Comparison of ENCODE assay signal across 10 mouse cellular contexts in the genomic region with DNA sequence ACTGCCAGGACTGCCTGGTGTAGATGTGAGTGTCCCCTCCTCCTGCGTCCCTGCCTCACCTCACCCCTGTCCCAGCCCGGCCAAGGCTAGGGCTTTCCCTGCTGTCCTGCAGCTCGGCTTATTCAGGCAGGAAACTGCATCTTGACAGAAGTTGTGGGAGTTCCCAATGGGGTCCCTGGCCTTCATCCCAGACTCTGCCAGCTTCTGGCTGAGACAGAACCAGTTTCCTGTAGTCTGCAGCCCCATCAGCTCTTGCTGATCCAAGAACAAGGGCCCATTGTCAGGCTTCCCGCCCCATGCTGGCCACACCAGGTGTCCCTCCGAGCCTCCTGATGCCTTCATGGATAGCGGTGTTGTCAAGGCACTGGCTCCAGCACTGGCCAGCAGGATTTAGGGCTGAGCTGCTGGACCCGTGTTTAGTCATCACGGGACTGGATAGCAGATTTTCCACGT. TPM values are rescaled to one million over a fixed set of nuclear protein-coding genes. Genes with fewer than 3 reads are reported as not detected.
DNase-seq lines count a peak whose midpoint lies in the region; ATAC-seq and TF ChIP-seq lines count a peak whose summit lies in the region.
"Had no signal": no experiment of that assay in that cellular context is flagged by ENCODE, and none has a peak within 500 bp of the region (broad histone marks: within the 10 kb centered on the region; RNA-seq: fewer than 3 reads in every experiment).

No protein-coding gene starts in this region.

- no peak overlapping the region for H3K9ac ChIP-seq in intestine, embryonic 15.5 days
- H3K9ac ChIP-seq in intestine, postnatal 0 days (ENCODE audit: low read depth, low read length), result no peak overlapping the region

- TF ChIP-seq CTCF in intestine, postnatal 0 days (IDR thresholded peaks at IDR 0.05; ENCODE audit: low read depth), result no peak

- 24% methylated on average over 9 of the region's 9 CpGs for WGBS in intestine, embryonic 15.5 days
- WGBS in intestine, postnatal 0 days, result 20% methylated on average over 9 of the region's 9 CpGs

- peak; percentile 80 for DNase-seq in NIH3T3 (ENCODE audit: low read depth)
- peak; percentile 49 to 87 for DNase-seq in cerebellum, postnatal 4 days (ENCODE audit: low spot score in 2 of 2)
- peak; percentile 14 to 31 for DNase-seq in layer of hippocampus, postnatal 36 days
- no peak for DNase-seq in adrenal gland, adult 8-10 months
- DNase-seq in kidney, adult 11 months, result no peak
- no peak for DNase-seq in spleen, adult 18-20 months
- DNase-seq: kidney, adult 2 months had no signal

- no peaks in the 10 kb centered on the region for H3K9me3 ChIP-seq in intestine, embryonic 15.5 days
- H3K9me3 ChIP-seq in intestine, postnatal 0 days (ENCODE audit: control insufficient read depth), result no peaks in the 10 kb centered on the region
- H3K9me3 ChIP-seq: megakaryocyte, embryonic 14.5 days had no signal

- no peak overlapping the region for H3K4me2 ChIP-seq in intestine, embryonic 15.5 days (replicated peaks)
- H3K4me2 ChIP-seq in intestine, postnatal 0 days (replicated peaks; ENCODE audit: low read depth), result no peak overlapping the region

- ATAC-seq in intestine, embryonic 15.5 days, result peak; percentile 10; the same call in 1 of the 2 replicates
- ATAC-seq in intestine, postnatal 0 days, result no peak

- no peaks in the 10 kb centered on the region for H3K36me3 ChIP-seq in intestine, embryonic 15.5 days
- H3K36me3 ChIP-seq in intestine, postnatal 0 days (ENCODE audit: control insufficient read depth, insufficient read depth), result peaks cover 2% of the 10 kb centered on the region; the same call in 1 of the 2 replicates

- no peak overlapping the region for H3K4me3 ChIP-seq in intestine, embryonic 15.5 days (replicated peaks)
- no peak overlapping the region for H3K4me3 ChIP-seq in intestine, postnatal 0 days (ENCODE audit: low read depth, low read length)
- H3K4me3 ChIP-seq: megakaryocyte, embryonic 14.5 days had no signal

- H3K27me3 ChIP-seq in intestine, embryonic 15.5 days (replicated peaks), result peaks cover 29% of the 10 kb centered on the region
- peaks cover 19% of the 10 kb centered on the region for H3K27me3 ChIP-seq in intestine, postnatal 0 days (replicated peaks; ENCODE audit: control insufficient read depth, insufficient read depth, low read length)

- H3K27ac ChIP-seq in intestine, embryonic 15.5 days, result no peak overlapping the region
- no peak overlapping the region for H3K27ac ChIP-seq in intestine, postnatal 0 days (ENCODE audit: low read depth, low read length)

- peaks cover 7% of the 10 kb centered on the region; the same call in 1 of the 2 replicates for H3K4me1 ChIP-seq in intestine, embryonic 15.5 days (replicated peaks)
- no peaks in the 10 kb centered on the region for H3K4me1 ChIP-seq in intestine, postnatal 0 days (replicated peaks; ENCODE audit: control insufficient read depth, insufficient read depth, low read length)

RNA-seq across cellular contexts. Expression of gene Col9a3, which starts 3.0 kb away (rescaled TPM):
- polyA plus RNA-seq in intestine, embryonic 15.5 days (2015; fragmentation: Nextera tagmentation; extraction: Ambion mirVana), result 5.5 and 6.7 TPM in 2 replicates
- polyA plus RNA-seq in intestine, postnatal 0 days (2015; fragmentation: Nextera tagmentation; extraction: Ambion mirVana), result 1.1 and 1.3 TPM in 2 replicates
- 10 to 100 TPM in 1 of 2 experiments, 1 to 10 TPM in 1; 9.3 to 13.9 TPM for total RNA-seq in layer of hippocampus, postnatal 36 days (2021)
- under 1 TPM in 3 of 4 experiments, not detected in 1; 0.22 to 0.40 (median 0.35) TPM for total RNA-seq in adrenal gland, adult 8-10 months (2022)

RNA-seq across cellular contexts. Expression of gene Ogfr, which starts 11.6 kb away (rescaled TPM):
- polyA plus RNA-seq in intestine, embryonic 15.5 days (2015; fragmentation: Nextera tagmentation; extraction: Ambion mirVana), result 42.1 and 44.2 TPM in 2 replicates
- 32.5 and 34.4 TPM in 2 replicates for polyA plus RNA-seq in intestine, postnatal 0 days (2015; fragmentation: Nextera tagmentation; extraction: Ambion mirVana)
- 10 to 100 TPM; 39.7 to 43.8 TPM for total RNA-seq in layer of hippocampus, postnatal 36 days (2021)
- 10 to 100 TPM; 36.1 to 41.6 (median 40.6) TPM for total RNA-seq in adrenal gland, adult 8-10 months (2022)

RNA-seq across cellular contexts. Expression of gene Mrgbp, which starts 19.5 kb away (rescaled TPM):
- 20.7 and 22.3 TPM in 2 replicates for polyA plus RNA-seq in intestine, embryonic 15.5 days (2015; fragmentation: Nextera tagmentation; extraction: Ambion mirVana)
- 10.7 and 10.8 TPM in 2 replicates for polyA plus RNA-seq in intestine, postnatal 0 days (2015; fragmentation: Nextera tagmentation; extraction: Ambion mirVana)
- 10 to 100 TPM; 20.1 to 21.9 TPM for total RNA-seq in layer of hippocampus, postnatal 36 days (2021)
- 10 to 100 TPM; 16.1 to 23.9 (median 20.1) TPM for total RNA-seq in adrenal gland, adult 8-10 months (2022)

RNA-seq across cellular contexts. Expression of gene Tcfl5, which starts 41.9 kb away (rescaled TPM):
- polyA plus RNA-seq in intestine, embryonic 15.5 days (2015; fragmentation: Nextera tagmentation; extraction: Ambion mirVana), result 0.13 TPM in 1 of 2 replicates, not detected in the other
- 0.07 TPM in 2 replicates for polyA plus RNA-seq in intestine, postnatal 0 days (2015; fragmentation: Nextera tagmentation; extraction: Ambion mirVana)
- under 1 TPM; 0.32 to 0.35 TPM for total RNA-seq in layer of hippocampus, postnatal 36 days (2021)
- total RNA-seq in adrenal gland, adult 8-10 months (2022), result not detected

Comparison
In these comparisons a context has a peak if more than half of its experiments do, and no peak if none do; other contexts are left out.
1. DNase-seq: peak in NIH3T3 (single experiment), cerebellum, postnatal 4 days (2 of 2) and layer of hippocampus, postnatal 36 days (2 of 2); none in adrenal gland, adult 8-10 months (single experiment), kidney, adult 11 months (single experiment) and spleen, adult 18-20 months (0 of 2).
2. RNA of gene Col9a3, which starts 3.0 kb away (total RNA-seq): 9.3 to 13.9 TPM in layer of hippocampus, postnatal 36 days; 0.22 to 0.40 TPM in adrenal gland, adult 8-10 months; every median in the first group is over 4 times any median in the second.